Mouse (Mus musculus) small intestine, adult 2 months (tissue): ENCODE data around the gene Mtmr10. TPM values are rescaled to one million over a fixed set of nuclear protein-coding genes. Genes with fewer than 3 reads are reported as not detected.

Experiments used
- H3K27ac ChIP-seq: fragments of 200-500 bp; 2 replicates; pipeline ENCODE4 v1.5.1; 2012; ENCODE audit warnings: low read depth, low read length, control low read depth, inconsistent platforms; ENCODE audit not compliant: insufficient read depth
- H3K27me3 ChIP-seq: fragments of 200-500 bp; 2 replicates; pipeline ENCODE4 v1.6.1; 2012; ENCODE audit warnings: mild to moderate bottlenecking, moderate library complexity, low read length, inconsistent platforms; ENCODE audit not compliant: control insufficient read depth, insufficient read depth
- H3K36me3 ChIP-seq: fragments of 200-500 bp; 2 replicates; pipeline ENCODE4 v1.6.1; 2012; ENCODE audit warnings: mild to moderate bottlenecking, low read length, control low read depth, inconsistent platforms; ENCODE audit not compliant: control insufficient read depth, insufficient read depth
- H3K4me1 ChIP-seq: fragments of 200-500 bp; 2 replicates; pipeline ENCODE4 v1.6.1; 2012; ENCODE audit warnings: low read length, inconsistent platforms, mixed read lengths; ENCODE audit not compliant: control insufficient read depth, insufficient read depth, insufficient read length
- H3K4me3 ChIP-seq: fragments of 200-500 bp; 2 replicates; pipeline ENCODE4 v1.5.1; 2012; ENCODE audit warnings: low read depth, mild to moderate bottlenecking, control low read depth, inconsistent platforms, low read length, moderate library complexity
- CTCF ChIP-seq: fragments of 200-500 bp; IDR thresholded peaks from 2 replicates; pipeline ENCODE4 v1.5.1; 2012; ENCODE audit warnings: low read depth, mild to moderate bottlenecking, control low read depth, inconsistent platforms, low read length, moderate library complexity, mixed read lengths; ENCODE audit not compliant: insufficient replicate concordance, insufficient read length; ENCODE audit errors: extremely low read depth
- POLR2A ChIP-seq: fragments of 200-500 bp; IDR thresholded peaks from 2 replicates; pipeline ENCODE4 v1.6.1; 2012; ENCODE audit warnings: low read depth, mild to moderate bottlenecking, control low read depth, inconsistent platforms, low read length, moderate library complexity
- WGBS: fragments of 180-500 bp; shearing (Covaris S2); methylation state at CpG from one replicate; pipeline ENCODE4 v1.1.7; 2018; 5-methylcytosine and 5-hydroxymethylcytosine counted together
- polyA plus RNA-seq: library from polyadenylated mRNA; depleted of rRNA; stranded (reverse); fragments of >200 nt; gene quantifications from 2 replicates; pipeline ENCODE4 v1.2.3, GENCODE M21; 2012

Mtmr10 gene
- polyA plus RNA-seq, 1 experiment = 2.0 TPM

DNA sequence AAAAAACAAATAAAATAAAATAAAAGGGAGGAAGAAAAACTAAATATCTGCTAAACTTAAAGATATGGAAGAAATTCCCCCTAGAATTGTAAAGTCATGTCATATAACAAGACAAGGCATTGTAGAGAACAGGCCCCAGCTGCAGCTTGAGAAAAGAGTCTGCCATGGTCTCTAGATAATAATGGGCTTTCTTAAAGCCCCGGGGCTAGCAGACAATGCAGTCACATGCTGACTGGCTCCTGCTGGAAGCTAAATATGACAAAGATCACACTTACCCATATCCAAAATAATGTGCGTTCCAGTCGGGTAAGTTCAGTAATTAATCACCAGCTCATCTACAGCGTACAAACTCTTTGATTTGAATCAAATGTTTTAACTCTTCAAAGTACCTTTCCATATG lies 40.7 kb upstream of the Mtmr10 start:
- H3K4me3 ChIP-seq = no peak overlapping the region
- H3K27ac ChIP-seq = no peak overlapping the region
- no peaks in the 10 kb centered on the region for H3K4me1 ChIP-seq
- TF ChIP-seq POLR2A (no peak), CTCF (no peak)
- H3K27me3 ChIP-seq = no peaks in the 10 kb centered on the region
- 73% methylated on average over 4 of the region's 4 CpGs for WGBS
- no peaks in the 10 kb centered on the region for H3K36me3 ChIP-seq

DNA sequence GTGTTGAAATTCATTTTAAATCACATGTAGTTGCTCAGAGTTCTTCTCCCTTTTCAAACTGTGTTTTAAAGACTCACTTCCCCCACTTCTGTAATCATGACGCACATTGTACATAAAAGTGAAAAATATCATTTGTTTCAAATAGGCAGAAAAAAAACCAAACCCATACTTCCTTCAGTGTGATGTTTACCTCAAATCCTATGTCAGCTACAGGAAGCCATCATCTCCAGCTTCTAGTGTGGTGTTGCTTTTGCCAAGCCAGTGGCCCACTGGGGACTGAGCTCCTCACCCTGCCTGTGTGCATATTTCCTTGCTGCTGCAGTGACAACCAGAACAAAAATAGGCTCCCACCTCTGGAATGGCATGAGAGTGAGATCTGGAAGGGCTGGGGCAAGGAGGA lies 39.1 kb upstream of the Mtmr10 start:
- no peaks in the 10 kb centered on the region for H3K36me3 ChIP-seq
- no peaks in the 10 kb centered on the region for H3K27me3 ChIP-seq
- H3K4me3 ChIP-seq = no peak overlapping the region
- H3K4me1 ChIP-seq = no peaks in the 10 kb centered on the region
- TF ChIP-seq CTCF (no peak), POLR2A (no peak)
- 69% methylated on average over 1 of the region's 1 CpGs for WGBS
- H3K27ac ChIP-seq = no peak overlapping the region

- Histone ChIP-seq H3K36me3 (no peaks in the 10 kb centered on the region), H3K4me3 (no peak overlapping the region), H3K27me3 (no peaks in the 10 kb centered on the region), H3K4me1 (no peaks in the 10 kb centered on the region), H3K27ac (no peak overlapping the region)
- WGBS = 31% methylated on average over 4 of the region's 4 CpGs
- TF ChIP-seq POLR2A (no peak), CTCF (no peak)
Observed at GRCm38 (mm10) chr7:64249715-64250114, 37.7 kb upstream of the Mtmr10 start.

DNA sequence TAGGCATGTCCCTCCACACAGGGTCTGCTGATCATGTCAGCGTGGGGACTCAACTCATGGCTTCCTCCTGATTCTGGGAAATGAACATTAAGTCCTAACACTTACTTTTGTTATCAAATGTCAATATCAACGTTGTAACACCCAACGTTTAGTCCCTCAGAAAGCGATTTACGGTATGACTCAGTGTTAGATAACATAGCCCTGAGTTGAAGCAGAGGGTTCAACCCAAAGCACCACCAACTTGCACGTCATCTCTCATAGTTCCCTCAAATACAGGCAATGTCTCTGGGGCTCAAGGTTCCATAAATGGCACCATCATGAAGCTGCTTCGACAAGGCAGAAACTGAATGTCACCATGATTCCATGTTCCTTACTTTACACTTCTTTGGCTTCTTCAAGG lies 37.0 kb upstream of the Mtmr10 start:
- Histone ChIP-seq H3K36me3 (no peaks in the 10 kb centered on the region), H3K27me3 (no peaks in the 10 kb centered on the region), H3K27ac (no peak overlapping the region), H3K4me1 (no peaks in the 10 kb centered on the region), H3K4me3 (no peak overlapping the region)
- WGBS = 63% methylated on average over 7 of the region's 7 CpGs
- TF ChIP-seq CTCF = no peak
- TF ChIP-seq POLR2A = no peak

DNA sequence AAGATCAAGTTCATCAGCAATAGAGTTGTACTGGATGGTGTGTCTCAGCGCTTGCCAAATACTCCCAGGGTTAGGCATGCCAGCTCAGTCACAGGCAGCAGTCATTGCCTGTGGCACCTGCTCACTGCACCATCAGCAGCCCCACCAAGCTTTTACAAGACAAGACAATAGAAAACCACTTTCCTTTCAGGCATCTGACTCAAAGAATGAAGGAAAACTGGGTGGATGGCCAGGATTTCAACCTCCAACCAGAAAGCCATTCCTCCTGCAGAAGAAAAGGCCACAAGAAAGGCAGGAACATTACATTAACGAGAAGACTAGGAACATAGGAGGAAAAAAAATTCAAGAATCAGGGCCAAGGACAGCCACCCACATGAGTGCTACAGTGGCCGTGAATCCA lies 33.7 kb upstream of the Mtmr10 start:
- Histone ChIP-seq H3K4me1 (no peaks in the 10 kb centered on the region), H3K27me3 (no peaks in the 10 kb centered on the region), H3K4me3 (no peak overlapping the region), H3K36me3 (no peaks in the 10 kb centered on the region), H3K27ac (no peak overlapping the region)
- no peak for TF ChIP-seq POLR2A
- no peak for TF ChIP-seq CTCF
- WGBS = 87% methylated on average over 3 of the region's 3 CpGs

DNA sequence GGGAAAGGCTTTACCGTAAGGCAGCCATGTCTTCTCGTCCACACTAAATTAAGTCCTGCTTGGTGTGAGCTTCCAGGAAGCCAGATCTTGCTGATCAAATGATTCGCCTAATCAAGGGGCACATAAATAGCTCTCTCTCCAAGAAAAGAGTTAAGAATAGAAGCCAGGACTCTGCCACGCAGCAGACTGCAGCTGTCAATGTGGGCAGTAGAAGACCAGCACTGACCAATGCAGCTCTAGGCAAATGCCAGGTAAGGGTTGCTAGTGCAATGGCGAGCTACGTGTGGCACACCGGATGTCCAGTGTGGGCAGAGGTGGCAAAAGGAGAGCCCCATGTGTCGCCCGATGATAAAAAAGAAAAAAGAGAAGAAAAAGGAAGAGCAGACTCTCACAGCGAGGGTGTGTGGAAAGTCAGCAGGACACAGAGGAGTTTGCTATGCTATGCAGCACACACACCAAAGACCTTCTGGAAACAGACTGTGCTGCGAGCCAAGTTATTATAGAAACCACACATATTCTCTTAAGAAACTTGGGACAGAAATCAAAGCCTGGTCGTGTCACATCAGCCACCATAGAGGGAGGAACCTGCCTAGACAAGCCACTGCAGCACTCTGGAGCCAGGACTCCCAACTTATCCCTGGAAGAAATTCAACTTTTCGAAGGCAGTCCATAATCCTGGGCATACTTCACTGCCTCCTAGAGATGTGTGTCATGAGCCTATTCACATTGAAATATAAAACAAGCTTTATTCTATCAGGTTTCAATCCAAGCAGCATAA lies 21.8 kb upstream of the Mtmr10 start:
- WGBS = 84% methylated on average over 13 of the region's 13 CpGs
- no peaks in the 10 kb centered on the region for H3K4me1 ChIP-seq
- peaks cover 6% of the 10 kb centered on the region; the same call in 1 of the 2 replicates for H3K27me3 ChIP-seq
- H3K4me3 ChIP-seq = no peak overlapping the region
- H3K27ac ChIP-seq = no peak overlapping the region
- H3K36me3 ChIP-seq = no peaks in the 10 kb centered on the region
- TF ChIP-seq POLR2A (no peak), CTCF (no peak)

- H3K27me3 ChIP-seq = peaks cover 6% of the 10 kb centered on the region; the same call in 1 of the 2 replicates
- H3K4me1 ChIP-seq = no peaks in the 10 kb centered on the region
- TF ChIP-seq POLR2A = no peak
- no peak overlapping the region for H3K27ac ChIP-seq
- no peaks in the 10 kb centered on the region for H3K36me3 ChIP-seq
- H3K4me3 ChIP-seq = no peak overlapping the region
- WGBS = 70% methylated on average over 4 of the region's 4 CpGs
Observed at GRCm38 (mm10) chr7:64266587-64266986, 20.9 kb upstream of the Mtmr10 start.

DNA sequence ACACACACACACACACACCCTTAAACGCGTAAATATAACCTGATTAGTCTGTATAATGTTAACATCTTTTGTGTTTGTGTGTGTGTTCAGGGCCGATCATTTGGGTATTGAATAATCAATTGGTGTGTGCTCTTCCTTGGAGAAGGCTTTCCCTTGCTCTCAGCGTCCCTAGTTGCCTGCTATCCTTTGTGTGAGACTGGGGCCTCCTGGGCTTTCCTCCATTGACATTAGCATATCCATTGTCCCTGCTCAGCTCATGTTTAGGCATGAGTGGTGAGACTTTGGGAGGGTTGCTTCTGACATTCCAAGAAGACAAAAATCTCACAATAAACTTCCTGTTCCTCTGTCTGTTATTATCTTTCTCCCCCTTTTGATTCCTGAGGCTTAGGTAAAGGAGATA lies 15.5 kb upstream of the Mtmr10 start:
- H3K27me3 ChIP-seq = peaks cover 6% of the 10 kb centered on the region; the same call in 1 of the 2 replicates
- no peak overlapping the region for H3K4me3 ChIP-seq
- H3K36me3 ChIP-seq = no peaks in the 10 kb centered on the region
- WGBS = 49% methylated on average over 4 of the region's 4 CpGs
- H3K27ac ChIP-seq = no peak overlapping the region
- TF ChIP-seq POLR2A (no peak), CTCF (no peak)
- no peaks in the 10 kb centered on the region for H3K4me1 ChIP-seq
